Mouse (Mus musculus): ENCODE data around the gene Arl6ip4.

Arl6ip4 gene

GRCm38 (mm10) chr5:124093120-124093794 is 22.6 kb upstream of the Arl6ip4 start:
- in situ Hi-C loops (cut with MboI; ENCODE audit: unreplicated experiment in 2 of 2), result loop anchor here in 1 of 2 experiments (25.0 kb wide), 1 partner anchor 131 kb away; the partner anchor contains the start of gene Hip1r

- in situ Hi-C loops (cut with MboI; ENCODE audit: unreplicated experiment in 2 of 2), result loop anchor here in 1 of 2 experiments (25.0 kb wide), 1 partner anchor 132 kb away; the partner anchor contains the start of gene Hip1r
Measured at GRCm38 (mm10) chr5:124093852-124094604, 21.9 kb upstream of the Arl6ip4 start.

DNA sequence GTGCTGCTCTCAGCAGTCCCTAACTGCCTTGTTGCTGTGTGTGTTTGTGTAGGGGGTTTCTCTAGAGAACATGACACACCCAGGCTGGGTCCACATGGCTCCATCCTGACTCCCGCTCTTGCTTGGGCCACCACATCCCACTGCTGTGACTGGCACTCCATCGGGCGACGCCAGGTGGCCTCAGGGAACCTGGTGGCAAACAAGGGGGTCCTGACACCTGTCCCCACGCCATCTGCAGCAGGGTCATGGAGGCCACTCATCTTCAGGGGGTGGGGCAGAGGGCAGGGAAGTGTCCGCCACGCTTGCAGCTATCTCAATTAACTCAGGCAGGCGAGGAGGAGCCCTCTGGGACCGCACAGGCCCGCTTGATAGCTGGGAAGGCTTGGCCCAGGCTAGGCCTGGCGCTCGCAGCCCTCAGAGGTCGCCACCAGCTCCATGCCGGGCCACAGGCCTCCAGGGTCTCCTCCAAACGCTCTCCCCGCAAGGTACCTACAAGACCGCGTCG is 20.8 kb upstream of the Arl6ip4 start:
- in situ Hi-C loops (cut with MboI; ENCODE audit: unreplicated experiment in 2 of 2), result loop anchor here in 1 of 2 experiments (25.0 kb wide), 1 partner anchor 133 kb away; the partner anchor contains the start of gene Hip1r

- in situ Hi-C loops (cut with MboI; ENCODE audit: unreplicated experiment in 2 of 2), result loop anchor here in 1 of 2 experiments (25.0 kb wide), 1 partner anchor 133 kb away; the partner anchor contains the start of gene Hip1r
Measured at GRCm38 (mm10) chr5:124095596-124096232, 20.2 kb upstream of the Arl6ip4 start, which contains the start of gene Abcb9. Abcb9 (minus strand) TSS chr5:124095798.

DNA sequence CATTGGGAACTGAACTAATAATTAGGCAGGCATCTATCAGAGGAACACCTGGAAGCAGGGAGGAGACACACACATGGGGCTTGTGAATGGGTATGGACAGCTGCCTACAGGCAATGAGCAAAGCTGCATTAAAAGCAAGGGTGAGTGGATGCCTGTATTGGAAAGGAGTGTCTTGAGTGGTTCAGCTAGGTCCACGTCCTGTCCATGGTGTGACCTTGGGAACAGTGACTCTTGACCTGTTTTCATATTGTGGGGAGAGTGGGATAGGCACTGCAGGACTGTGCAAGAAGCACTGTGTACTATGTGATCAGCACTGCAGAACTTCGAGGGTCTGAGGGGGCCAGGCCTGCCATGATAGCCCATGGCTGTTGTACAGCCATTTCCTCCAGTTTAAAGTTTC is 17.0 kb upstream of the Arl6ip4 start:
- in situ Hi-C loops (cut with MboI; ENCODE audit: unreplicated experiment in 2 of 2), result loop anchor here in 1 of 2 experiments (25.0 kb wide), 1 partner anchor 137 kb away; the partner anchor contains the start of gene Hip1r

GRCm38 (mm10) chr5:124100128-124101044 is 15.5 kb upstream of the Arl6ip4 start:
- in situ Hi-C loops (cut with MboI; ENCODE audit: unreplicated experiment in 2 of 2), result no loop called here

GRCm38 (mm10) chr5:124102326-124102725 is 13.6 kb upstream of the Arl6ip4 start:
- in situ Hi-C loops (cut with MboI; ENCODE audit: unreplicated experiment in 2 of 2), result no loop called here

DNA sequence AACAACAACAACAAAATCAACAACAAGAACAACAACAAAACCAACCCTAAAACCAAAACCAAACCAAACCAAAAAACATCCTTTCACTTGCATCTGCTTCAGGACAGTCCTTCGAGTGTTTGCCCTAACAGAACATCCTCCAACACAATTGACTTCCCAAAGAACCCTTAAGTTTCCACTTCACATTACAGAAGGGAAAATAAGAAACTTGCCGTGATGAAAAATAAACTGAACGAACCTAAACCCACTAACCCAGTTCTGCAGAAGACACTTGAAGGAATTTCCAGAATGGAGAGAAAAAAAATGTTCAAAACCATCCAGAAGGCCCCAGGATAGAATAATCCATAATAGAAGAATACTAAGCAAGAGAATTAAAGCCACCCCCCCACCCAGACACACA is 12.9 kb upstream of the Arl6ip4 start:
- in situ Hi-C loops (cut with MboI; ENCODE audit: unreplicated experiment in 2 of 2), result no loop called here

DNA sequence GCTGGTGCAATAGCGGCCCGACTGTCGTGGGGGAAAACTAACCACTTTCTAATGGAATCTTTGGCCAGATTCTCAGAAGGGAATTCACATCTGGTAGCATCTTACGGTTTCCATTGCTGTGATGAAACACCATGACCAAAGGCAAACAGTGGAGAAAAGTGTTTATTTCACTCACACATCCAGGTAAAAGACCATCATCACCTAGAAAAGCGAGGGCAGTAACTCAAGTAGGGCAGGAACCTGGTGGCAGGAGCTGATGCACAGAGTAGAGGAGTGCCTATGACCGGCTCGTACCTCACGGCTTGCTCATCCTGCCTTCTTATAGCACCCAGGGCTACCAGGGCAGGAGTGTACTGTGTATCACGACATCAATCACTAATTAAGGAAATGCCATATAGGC is 12.3 kb upstream of the Arl6ip4 start:
- in situ Hi-C loops (cut with MboI; ENCODE audit: unreplicated experiment in 2 of 2), result no loop called here

DNA sequence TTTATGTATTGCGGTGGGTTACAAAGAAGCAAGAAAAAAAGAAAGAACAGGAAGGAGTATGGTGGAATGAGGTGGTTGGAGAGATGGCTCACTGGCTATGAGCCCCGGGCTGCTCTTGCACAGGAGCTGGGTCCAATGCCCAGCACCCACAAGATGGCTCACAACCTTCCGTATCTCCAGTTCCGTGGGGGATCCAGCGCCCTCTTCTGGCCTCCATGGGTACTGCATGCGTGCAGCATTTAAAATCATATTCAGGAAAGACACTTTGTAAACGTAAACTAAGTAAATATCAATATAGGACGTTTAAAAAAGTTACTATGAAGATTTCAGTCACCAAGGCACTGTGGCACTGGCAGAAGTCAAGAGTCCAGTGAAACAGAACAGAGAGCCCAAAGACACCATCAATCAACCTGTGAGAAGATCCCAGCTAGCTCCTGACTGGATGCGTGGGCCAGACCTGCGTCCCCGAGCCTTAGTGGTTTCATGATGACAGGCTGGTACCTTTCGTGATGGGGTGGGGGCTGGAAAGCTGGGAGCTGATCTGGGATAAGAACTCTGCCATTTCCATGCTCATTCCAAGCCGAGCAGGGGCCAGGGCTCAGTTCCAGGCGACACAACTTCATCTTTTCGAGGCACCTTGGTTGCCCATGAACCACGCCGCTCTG is 4.7 kb upstream of the Arl6ip4 start:
- in situ Hi-C loops (cut with MboI; ENCODE audit: unreplicated experiment in 2 of 2), result no loop called here

DNA sequence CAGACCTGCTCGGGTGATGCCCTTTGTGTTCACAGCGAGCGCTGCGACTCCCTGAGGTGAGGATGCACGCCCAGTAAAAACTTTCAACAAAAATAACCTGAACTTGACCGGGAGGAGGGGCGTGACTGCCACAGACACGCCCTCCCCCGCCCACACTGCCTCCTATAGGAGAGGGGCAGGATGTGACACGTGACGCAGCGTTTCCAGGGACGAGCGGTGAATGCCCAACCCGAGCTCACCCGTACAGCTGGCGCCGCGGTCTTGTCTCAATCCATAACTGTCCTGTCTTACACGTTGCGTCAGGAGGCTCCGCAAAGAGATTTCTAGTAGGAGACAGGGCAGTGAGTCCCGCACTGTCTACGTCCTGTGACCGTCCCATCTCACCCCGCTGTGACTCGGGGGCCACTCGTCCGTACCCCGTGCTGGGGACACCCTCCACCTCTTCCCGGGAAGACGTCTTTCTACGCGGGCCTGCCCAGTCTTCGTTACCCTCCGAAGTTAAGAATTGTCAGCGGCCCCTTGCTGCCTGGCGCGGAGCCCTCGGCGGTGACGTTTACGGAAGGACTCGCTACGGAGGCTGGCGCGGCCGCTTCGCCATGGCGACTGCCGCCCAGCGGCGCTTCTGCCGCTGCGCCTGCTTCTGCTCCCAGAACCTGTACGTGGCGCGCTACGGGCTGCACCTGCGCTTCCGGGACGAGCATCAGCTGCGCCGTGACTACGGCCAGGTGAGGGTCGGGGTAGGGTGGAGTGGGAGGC is 4.0 kb upstream of the Arl6ip4 start, which contains the start of gene Ogfod2:
TSS of gene Ogfod2 (plus strand) at position 556 of the 756 bp plus-strand sequence.
- in situ Hi-C loops (cut with MboI; ENCODE audit: unreplicated experiment in 2 of 2), result no loop called here

- in situ Hi-C loops (cut with MboI; ENCODE audit: unreplicated experiment in 2 of 2), result no loop called here
Measured at GRCm38 (mm10) chr5:124112531-124112930, 3.4 kb upstream of the Arl6ip4 start.

DNA sequence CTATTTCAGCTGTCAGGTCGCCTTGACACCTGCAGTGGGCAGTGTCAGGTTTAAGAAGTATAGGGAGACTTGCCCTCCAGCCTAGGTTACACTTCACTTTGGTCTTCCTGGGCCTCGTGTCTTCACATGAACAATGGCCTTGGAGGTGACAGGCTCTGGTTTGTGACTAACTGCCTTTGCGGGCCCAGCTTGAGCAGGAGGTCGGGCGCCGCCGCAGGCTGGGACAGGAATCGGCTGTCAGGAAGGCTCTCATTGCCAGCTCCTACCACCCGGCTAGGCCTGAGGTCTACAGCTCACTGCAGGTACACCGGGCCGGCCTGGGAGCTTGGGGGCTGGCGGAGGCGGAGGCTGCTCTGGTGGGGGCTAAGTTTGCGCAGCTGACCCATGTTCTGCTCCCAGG is 2.9 kb upstream of the Arl6ip4 start:
- in situ Hi-C loops (cut with MboI; ENCODE audit: unreplicated experiment in 2 of 2), result no loop called here

- in situ Hi-C loops (cut with MboI; ENCODE audit: unreplicated experiment in 2 of 2), result no loop called here
Measured at GRCm38 (mm10) chr5:124114276-124115025, 1.4 kb upstream of the Arl6ip4 start.

GRCm38 (mm10) chr5:124115531-124115930 is 358 bp upstream of the Arl6ip4 start:
- in situ Hi-C loops (cut with MboI; ENCODE audit: unreplicated experiment in 2 of 2), result no loop called here

GRCm38 (mm10) chr5:124119204-124119603 is 3.3 kb downstream of the Arl6ip4 start:
- in situ Hi-C loops (cut with MboI; ENCODE audit: unreplicated experiment in 2 of 2), result no loop called here

DNA sequence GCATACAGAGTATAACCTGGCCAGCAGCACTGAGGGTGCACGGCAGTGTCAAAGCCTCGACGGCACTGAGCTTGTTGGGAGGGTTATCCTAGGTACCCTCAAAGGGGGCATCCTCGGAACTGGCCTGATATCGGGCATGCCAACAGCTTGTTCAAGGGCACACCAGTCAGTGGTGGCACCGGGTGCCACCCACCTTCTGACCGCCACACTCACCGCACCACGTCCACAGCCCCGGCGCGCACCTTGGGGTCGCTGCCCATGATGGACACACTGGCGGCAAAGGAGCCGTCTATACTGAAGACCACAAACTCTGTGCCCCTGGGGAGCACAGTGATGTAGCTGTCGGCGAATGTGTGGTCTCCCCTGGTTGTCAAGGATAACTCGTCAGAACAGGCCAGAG is 6.5 kb downstream of the Arl6ip4 start:
- in situ Hi-C loops (cut with MboI; ENCODE audit: unreplicated experiment in 2 of 2), result no loop called here

- in situ Hi-C loops (cut with MboI; ENCODE audit: unreplicated experiment in 2 of 2), result no loop called here
Measured at GRCm38 (mm10) chr5:124125093-124125492, 9.2 kb downstream of the Arl6ip4 start.

All from v-Abl transformed pro-B cells (cell line).